Mouse (Mus musculus) midbrain, embryonic 13.5 days (tissue): ENCODE measurements around the gene Atoh8. TPM values are rescaled to one million over a fixed set of nuclear protein-coding genes. Genes with fewer than 3 reads are reported as not detected.

ENCODE experiments used
- ATAC-seq: fragments of 200-750 bp; cut with Nextera tagmentation; 2 replicates; pipeline ENCODE4 v1.8.0; 2017; ENCODE audit warnings: mild to moderate bottlenecking, moderate TSS enrichment, moderate library complexity
- H3K27ac ChIP-seq: fragments of 300-500 bp; sonication (generic); 2 replicates; pipeline ENCODE4 v1.5.1; 2015; ENCODE audit warnings: inconsistent platforms, mild to moderate bottlenecking, moderate library complexity
- H3K27me3 ChIP-seq: fragments of 300-500 bp; sonication (generic); 2 replicates; pipeline ENCODE4 v1.6.1; 2015; ENCODE audit warnings: mild to moderate bottlenecking, inconsistent platforms
- H3K36me3 ChIP-seq: fragments of 300-500 bp; sonication (generic); 2 replicates; pipeline ENCODE4 v1.6.1; 2015; ENCODE audit warnings: mild to moderate bottlenecking, inconsistent platforms
- H3K4me1 ChIP-seq: fragments of 300-500 bp; sonication (generic); replicated peaks from 2 replicates; pipeline ENCODE4 v1.6.1; 2015; ENCODE audit warnings: inconsistent platforms
- H3K4me2 ChIP-seq: fragments of 300-500 bp; sonication (generic); replicated peaks from 2 replicates; pipeline ENCODE4 v1.6.1; 2015; ENCODE audit warnings: moderate library complexity, mild to moderate bottlenecking, inconsistent platforms
- H3K4me3 ChIP-seq: fragments of 300-500 bp; sonication (generic); replicated peaks from 2 replicates; pipeline ENCODE4 v1.5.1; 2015; ENCODE audit warnings: mild to moderate bottlenecking, inconsistent platforms
- H3K9ac ChIP-seq: fragments of 300-500 bp; sonication (generic); replicated peaks from 2 replicates; pipeline ENCODE4 v1.6.1; 2015; ENCODE audit warnings: mild to moderate bottlenecking, inconsistent platforms
- H3K9me3 ChIP-seq: fragments of 300-500 bp; sonication (generic); 2 replicates; pipeline ENCODE4 v1.6.1; 2016; ENCODE audit warnings: mild to moderate bottlenecking, inconsistent platforms
- WGBS: fragments of 180-500 bp; shearing (Covaris S2); methylation state at CpG from one replicate; pipeline ENCODE4 v1.1.7; 2015; 5-methylcytosine and 5-hydroxymethylcytosine counted together
- polyA plus RNA-seq: library from polyadenylated mRNA; unstranded; fragments of >200 nt; fragmentation: Nextera tagmentation; extraction: Ambion mirVana; gene quantifications from 2 replicates; pipeline ENCODE4 v1.2.1, GENCODE M21; 2015

The Atoh8 gene
- polyA plus RNA-seq, 1 experiment from 2014 or later: 3.8 TPM

GRCm38 (mm10) chr6:72204858-72205257, 30.5 kb downstream of the Atoh8 start:
- no peak for ATAC-seq

GRCm38 (mm10) chr6:72203279-72203678, 32.1 kb downstream of the Atoh8 start:
- Histone ChIP-seq H3K27ac (no peak overlapping the region), H3K36me3 (no peaks in the 10 kb centered on the region), H3K9me3 (no peaks in the 10 kb centered on the region), H3K4me2 (no peak overlapping the region), H3K4me3 (no peak overlapping the region), H3K9ac (no peak overlapping the region), H3K4me1 (peaks cover 13% of the 10 kb centered on the region), H3K27me3 (0 out of 2 replicates have a peak, but pooled peaks cover 17% of the 10 kb centered on the region)
- WGBS: 80% methylated on average over 5 of the region's 5 CpGs
- no peak for ATAC-seq

More at GRCm38 (mm10) chr6:72204858-72205257, 30.5 kb downstream of the Atoh8 start:
- Histone ChIP-seq H3K9ac (no peak overlapping the region), H3K4me1 (peaks cover 15% of the 10 kb centered on the region), H3K27me3 (peaks cover 24% of the 10 kb centered on the region), H3K4me2 (no peak overlapping the region), H3K27ac (no peak overlapping the region), H3K36me3 (no peaks in the 10 kb centered on the region), H3K4me3 (no peak overlapping the region), H3K9me3 (no peaks in the 10 kb centered on the region)
- 75% methylated on average over 7 of the region's 7 CpGs for whole genome bisulfite sequencing

GRCm38 (mm10) chr6:72202732-72203131, 32.6 kb downstream of the Atoh8 start:
- Histone ChIP-seq H3K9ac (no peak overlapping the region), H3K27me3 (0 out of 2 replicates have a peak, but pooled peaks cover 20% of the 10 kb centered on the region), H3K36me3 (no peaks in the 10 kb centered on the region), H3K4me3 (no peak overlapping the region), H3K27ac (no peak overlapping the region), H3K9me3 (no peaks in the 10 kb centered on the region), H3K4me1 (peaks cover 11% of the 10 kb centered on the region), H3K4me2 (no peak overlapping the region)
- no peak for ATAC-seq
- WGBS: 82% methylated on average over 5 of the region's 5 CpGs

- H3K9ac ChIP-seq: peak overlapping the region; percentile 36; the same call in 1 of the 2 replicates
- 42% methylated on average over 11 of the region's 11 CpGs for WGBS
- no peak overlapping the region for H3K4me2 ChIP-seq
- H3K27ac ChIP-seq: no peak overlapping the region
- no peak overlapping the region for H3K4me3 ChIP-seq
- 0 out of 2 replicates have a peak, but pooled peaks cover 24% of the 10 kb centered on the region for H3K27me3 ChIP-seq
- peaks cover 11% of the 10 kb centered on the region for H3K4me1 ChIP-seq
- peak; percentile 43; the same call in 1 of the 2 replicates for ATAC-seq
- H3K36me3 ChIP-seq: no peaks in the 10 kb centered on the region
- H3K9me3 ChIP-seq: no peaks in the 10 kb centered on the region
Observed at GRCm38 (mm10) chr6:72200595-72201256, 34.7 kb downstream of the Atoh8 start.

- no peak overlapping the region for H3K27ac ChIP-seq
- peaks cover 17% of the 10 kb centered on the region; the same call in 1 of the 2 replicates for H3K27me3 ChIP-seq
- peaks cover 11% of the 10 kb centered on the region for H3K4me1 ChIP-seq
- no peaks in the 10 kb centered on the region for H3K36me3 ChIP-seq
- H3K4me3 ChIP-seq: no peak overlapping the region
- H3K9ac ChIP-seq: no peak overlapping the region
- H3K4me2 ChIP-seq: no peak overlapping the region
- ATAC-seq: no peak
- H3K9me3 ChIP-seq: no peaks in the 10 kb centered on the region
Observed at GRCm38 (mm10) chr6:72197515-72197914, 37.9 kb downstream of the Atoh8 start.

- no peaks in the 10 kb centered on the region for H3K9me3 ChIP-seq
- H3K27ac ChIP-seq: no peak overlapping the region
- H3K27me3 ChIP-seq: peaks cover 23% of the 10 kb centered on the region
- no peak overlapping the region for H3K4me3 ChIP-seq
- ATAC-seq: no peak
- no peak overlapping the region for H3K4me2 ChIP-seq
- peaks cover 11% of the 10 kb centered on the region for H3K4me1 ChIP-seq
- no peak overlapping the region for H3K9ac ChIP-seq
- no peaks in the 10 kb centered on the region for H3K36me3 ChIP-seq
- WGBS: 88% methylated on average over 3 of the region's 3 CpGs
Observed at GRCm38 (mm10) chr6:72196660-72197059, 38.7 kb downstream of the Atoh8 start.

GRCm38 (mm10) chr6:72190577-72190976, 44.8 kb downstream of the Atoh8 start:
- Histone ChIP-seq H3K4me2 (no peak overlapping the region), H3K27me3 (peaks cover 53% of the 10 kb centered on the region), H3K9ac (no peak overlapping the region), H3K27ac (no peak overlapping the region), H3K9me3 (no peaks in the 10 kb centered on the region), H3K4me3 (no peak overlapping the region), H3K4me1 (peaks cover 14% of the 10 kb centered on the region), H3K36me3 (no peaks in the 10 kb centered on the region)
- ATAC-seq: no peak
- 58% methylated on average over 5 of the region's 5 CpGs for WGBS

- H3K4me3 ChIP-seq: no peak overlapping the region
- no peak for ATAC-seq
Observed at GRCm38 (mm10) chr6:72190120-72190519, 45.3 kb downstream of the Atoh8 start.

GRCm38 (mm10) chr6:72189061-72189863, 46.1 kb downstream of the Atoh8 start:
- Histone ChIP-seq H3K27ac (no peak overlapping the region), H3K27me3 (peaks cover 62% of the 10 kb centered on the region), H3K4me3 (peak overlapping the region; percentile 16), H3K4me1 (peaks cover 14% of the 10 kb centered on the region), H3K36me3 (no peaks in the 10 kb centered on the region), H3K9ac (peak overlapping the region; percentile 37), H3K9me3 (no peaks in the 10 kb centered on the region), H3K4me2 (peak overlapping the region; percentile 50)
- WGBS: 3% methylated on average over 29 of the region's 29 CpGs
- peak; percentile 43 for ATAC-seq

More at GRCm38 (mm10) chr6:72190120-72190519, 45.3 kb downstream of the Atoh8 start:
- WGBS: 49% methylated on average over 6 of the region's 6 CpGs
- Histone ChIP-seq H3K9me3 (no peaks in the 10 kb centered on the region), H3K36me3 (no peaks in the 10 kb centered on the region), H3K4me1 (peaks cover 14% of the 10 kb centered on the region), H3K9ac (no peak overlapping the region), H3K27ac (no peak overlapping the region), H3K27me3 (peaks cover 53% of the 10 kb centered on the region), H3K4me2 (no peak overlapping the region)

- Histone ChIP-seq H3K9me3 (no peaks in the 10 kb centered on the region), H3K9ac (no peak overlapping the region), H3K4me1 (peaks cover 19% of the 10 kb centered on the region), H3K27ac (no peak overlapping the region), H3K27me3 (peaks cover 57% of the 10 kb centered on the region), H3K4me2 (no peak overlapping the region), H3K36me3 (no peaks in the 10 kb centered on the region), H3K4me3 (no peak overlapping the region)
- 77% methylated on average over 6 of the region's 6 CpGs for WGBS
- ATAC-seq: no peak
Observed at GRCm38 (mm10) chr6:72186809-72187208, 48.6 kb downstream of the Atoh8 start.

GRCm38 (mm10) chr6:72185893-72186490, 49.4 kb downstream of the Atoh8 start:
- Histone ChIP-seq H3K9me3 (no peaks in the 10 kb centered on the region), H3K4me2 (no peak overlapping the region), H3K27ac (no peak overlapping the region), H3K4me3 (no peak overlapping the region), H3K9ac (no peak overlapping the region), H3K4me1 (peaks cover 19% of the 10 kb centered on the region), H3K36me3 (no peaks in the 10 kb centered on the region), H3K27me3 (peaks cover 49% of the 10 kb centered on the region)
- ATAC-seq: peak; percentile 79
- WGBS: 8% methylated on average over 6 of the region's 6 CpGs

GRCm38 (mm10) chr6:72184576-72184975, 50.8 kb downstream of the Atoh8 start:
- no peak overlapping the region for H3K4me3 ChIP-seq
- WGBS: 91% methylated on average over 5 of the region's 5 CpGs
- no peak overlapping the region for H3K4me2 ChIP-seq
- no peaks in the 10 kb centered on the region for H3K9me3 ChIP-seq
- H3K9ac ChIP-seq: no peak overlapping the region
- peaks cover 40% of the 10 kb centered on the region for H3K27me3 ChIP-seq
- no peak for ATAC-seq
- no peak overlapping the region for H3K27ac ChIP-seq
- no peaks in the 10 kb centered on the region for H3K36me3 ChIP-seq
- peaks cover 16% of the 10 kb centered on the region for H3K4me1 ChIP-seq
